ENCODE assay signal across 8 mouse cellular contexts in the genomic region with DNA sequence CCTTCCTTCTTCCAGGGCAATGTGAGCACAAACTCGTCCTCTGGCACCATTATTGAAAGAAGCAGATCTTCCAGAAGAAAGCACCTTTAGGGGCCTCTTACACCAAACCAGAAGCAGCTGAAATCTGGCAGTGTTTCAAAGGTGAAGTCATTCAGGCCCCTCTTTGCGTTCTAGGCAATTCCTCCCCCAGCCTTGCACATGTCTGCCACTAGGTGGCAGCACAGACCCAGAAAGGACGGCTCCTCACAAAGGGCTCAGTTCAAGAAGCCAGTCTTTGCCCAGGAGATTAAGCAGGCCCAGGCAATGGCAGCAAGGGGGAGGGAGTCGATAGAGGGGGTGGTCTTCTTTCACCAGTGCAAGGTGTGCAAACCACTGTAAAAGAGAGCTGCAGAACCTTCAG. TPM values are rescaled to one million over a fixed set of nuclear protein-coding genes. Genes with fewer than 3 reads are reported as not detected.
DNase-seq lines count a peak whose midpoint lies in the region; ATAC-seq lines count a peak whose summit lies in the region.

No protein-coding gene starts in this region.

- peak; percentile 18 for ATAC-seq in activated CD4-positive, CD25-positive, alpha-beta regulatory T cell, adult 4 months
- 0 out of 2 replicates have a peak, but pooled peaks have one; percentile 6 for ATAC-seq in hindbrain, embryonic 13.5 days (ENCODE audit: low FRiP score)

- peaks cover 42% of the 10 kb centered on the region for H3K27me3 ChIP-seq in hindbrain, embryonic 13.5 days
- no peaks in the 10 kb centered on the region for H3K27me3 ChIP-seq in megakaryocyte, embryonic 14.5 days (replicated peaks)

- peak; percentile 92 to 95 for DNase-seq in cerebellum, postnatal 14 days
- DNase-seq in frontal cortex, postnatal 14 days (ENCODE audit: low spot score in 2 of 2): peak; percentile 76 to 80
- DNase-seq in left cerebral cortex, adult 11 months (ENCODE audit: low spot score): peak; percentile 61
- DNase-seq in right cerebral cortex, postnatal 14 days: peak; percentile 82
- DNase-seq in urinary bladder, postnatal 4 days (ENCODE audit: low spot score in 2 of 2): peak; percentile 84 to 90

- H3K36me3 ChIP-seq in hindbrain, embryonic 13.5 days: no peaks in the 10 kb centered on the region
- H3K36me3 ChIP-seq in megakaryocyte, embryonic 14.5 days (replicated peaks; ENCODE audit: low read length): peaks cover 58% of the 10 kb centered on the region

- H3K4me3 ChIP-seq in hindbrain, embryonic 13.5 days: no peak overlapping the region
- peak overlapping the region; percentile 94 for H3K4me3 ChIP-seq in megakaryocyte, embryonic 14.5 days (replicated peaks)

- H3K9me3 ChIP-seq in hindbrain, embryonic 13.5 days: no peaks in the 10 kb centered on the region
- H3K9me3 ChIP-seq in megakaryocyte, embryonic 14.5 days: no peaks in the 10 kb centered on the region

- peaks cover 42% of the 10 kb centered on the region for H3K4me1 ChIP-seq in hindbrain, embryonic 13.5 days (replicated peaks)
- peaks cover 86% of the 10 kb centered on the region for H3K4me1 ChIP-seq in megakaryocyte, embryonic 14.5 days

- under 1% methylated on average over 4 of the region's 4 CpGs for WGBS in hindbrain, embryonic 13.5 days

- H3K27ac ChIP-seq in hindbrain, embryonic 13.5 days: no peak overlapping the region

- H3K9ac ChIP-seq in hindbrain, embryonic 13.5 days: no peak overlapping the region

- no peak overlapping the region for H3K4me2 ChIP-seq in hindbrain, embryonic 13.5 days

RNA-seq across cellular contexts. Expression of a gene that starts 4.3 kb away (rescaled TPM):
- polyA plus RNA-seq in activated CD4-positive, CD25-positive, alpha-beta regulatory T cell, adult 4 months (2017; shearing (Covaris generic)): 100 to 1,000 TPM; 863 to 906 TPM
- polyA plus RNA-seq in hindbrain, embryonic 13.5 days (2015; fragmentation: Nextera tagmentation; extraction: Ambion mirVana): 270 and 302 TPM in 2 replicates
- 143 and 319 TPM in 2 replicates for polyA plus RNA-seq in megakaryocyte, embryonic 14.5 days (2012; ENCODE audit: insufficient read depth, low replicate concordance)

RNA-seq across cellular contexts. Expression of a gene that starts 38.3 kb away (rescaled TPM):
- 1 to 10 TPM; 6.7 to 8.2 TPM for polyA plus RNA-seq in activated CD4-positive, CD25-positive, alpha-beta regulatory T cell, adult 4 months (2017; shearing (Covaris generic))
- polyA plus RNA-seq in hindbrain, embryonic 13.5 days (2015; fragmentation: Nextera tagmentation; extraction: Ambion mirVana): 7.2 and 8.6 TPM in 2 replicates
- polyA plus RNA-seq in megakaryocyte, embryonic 14.5 days (2012; ENCODE audit: insufficient read depth, low replicate concordance): 0.50 TPM in 1 of 2 replicates, not detected in the other
